8 mouse cellular contexts compared by ENCODE assay signal in the genomic region with DNA sequence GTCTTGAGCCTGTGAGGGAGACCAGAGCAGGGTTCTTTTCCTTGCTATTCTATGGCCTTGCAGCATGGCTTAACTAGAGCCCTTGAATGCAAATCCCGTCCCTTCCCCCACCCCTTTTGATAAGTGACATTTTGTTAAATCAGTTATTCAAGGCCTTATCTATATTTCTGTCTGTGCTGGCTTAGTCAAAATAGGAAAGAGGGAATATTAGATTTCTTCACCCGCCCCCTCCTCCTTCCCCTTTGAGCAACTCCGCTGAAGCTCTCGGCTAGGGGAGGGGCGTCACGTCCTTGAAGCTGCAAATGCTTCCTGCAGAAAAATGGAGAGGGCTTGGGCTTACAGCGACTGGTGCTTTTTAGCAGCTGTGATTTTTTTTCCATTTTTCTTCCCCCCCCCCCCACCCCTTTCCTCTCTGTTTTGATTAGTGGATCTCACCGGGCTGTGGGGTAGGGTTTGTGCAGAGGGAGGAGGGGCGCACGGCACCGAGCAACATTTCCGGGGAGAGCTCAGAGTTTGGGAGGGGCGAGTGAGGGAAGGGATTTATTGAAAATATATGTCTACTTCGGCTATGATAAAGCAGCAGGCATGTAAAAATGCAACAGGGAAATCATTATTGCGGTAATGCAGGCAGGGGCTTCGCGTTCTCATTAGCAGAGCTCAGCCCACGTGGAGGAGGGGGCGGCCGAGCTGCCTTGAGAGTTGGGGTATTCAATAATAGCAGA.
A peak's percentile ranks its signal among the peaks of the same experiment; 100 is the strongest.
DNase-seq lines count a peak whose midpoint lies in the region; ATAC-seq and TF ChIP-seq lines count a peak whose summit lies in the region.

No protein-coding gene starts in this region.

- peak; percentile 74 to 92 for DNase-seq in adrenal gland, adult (ENCODE audit: inconsistent age in 2 of 2, low spot score in 1 of 2)
- DNase-seq in adrenal gland, postnatal 4 days (ENCODE audit: low spot score in 2 of 2): no peak
- DNase-seq in lung, adult 2 months: peak; percentile 5
- no peak for DNase-seq in lung, postnatal 25 days (ENCODE audit: low spot score)
- DNase-seq in hindbrain, embryonic 10.5 days (ENCODE audit: low spot score): no peak
- peak; percentile 47 for DNase-seq in right cerebral cortex, postnatal 14 days
- DNase-seq in gastrocnemius, adult 18-20 months (ENCODE audit: low spot score): no peak

- ATAC-seq in liver, embryonic 12.5 days: no peak

- H3K36me3 ChIP-seq in hindbrain, embryonic 10.5 days: peaks cover 48% of the 10 kb centered on the region
- no peaks in the 10 kb centered on the region for H3K36me3 ChIP-seq in liver, embryonic 12.5 days

- peak overlapping the region; percentile 38 for H3K4me2 ChIP-seq in liver, embryonic 12.5 days

- peaks cover 2% of the 10 kb centered on the region for H3K4me1 ChIP-seq in lung, adult 2 months (ENCODE audit: control insufficient read depth, insufficient read depth, low read length)
- H3K4me1 ChIP-seq in hindbrain, embryonic 10.5 days (replicated peaks): peaks cover 58% of the 10 kb centered on the region
- H3K4me1 ChIP-seq in liver, embryonic 12.5 days: peaks cover 34% of the 10 kb centered on the region

- TF ChIP-seq CTCF in lung, adult 2 months (IDR thresholded peaks at IDR 0.05; ENCODE audit: insufficient read depth, low read length): no peak

- TF ChIP-seq POLR2A in lung, adult 2 months (IDR thresholded peaks at IDR 0.05; ENCODE audit: borderline replicate concordance, extremely low read depth, low read depth, low read length): no peak

- peak overlapping the region; percentile 56 for H3K27ac ChIP-seq in hindbrain, embryonic 10.5 days
- no peak overlapping the region for H3K27ac ChIP-seq in liver, embryonic 12.5 days

- WGBS in lung, adult 2 months: 21% methylated on average over 20 of the region's 20 CpGs
- 54% methylated on average over 20 of the region's 20 CpGs for WGBS in hindbrain, embryonic 10.5 days
- WGBS in liver, embryonic 12.5 days (ENCODE audit: insufficient replicate concordance): 42% methylated on average over 19 of the region's 20 CpGs

- H3K27me3 ChIP-seq in hindbrain, embryonic 10.5 days (ENCODE audit: insufficient read depth, poor library complexity, severe bottlenecking): no peaks in the 10 kb centered on the region
- H3K27me3 ChIP-seq in liver, embryonic 12.5 days (replicated peaks): no peaks in the 10 kb centered on the region

- no peaks in the 10 kb centered on the region for H3K9me3 ChIP-seq in hindbrain, embryonic 10.5 days
- no peaks in the 10 kb centered on the region for H3K9me3 ChIP-seq in liver, embryonic 12.5 days (replicated peaks)

- H3K4me3 ChIP-seq in lung, adult 2 months (replicated peaks; ENCODE audit: extremely low read depth, low read depth, low read length): peak overlapping the region; percentile 43
- peak overlapping the region; percentile 32 for H3K4me3 ChIP-seq in hindbrain, embryonic 10.5 days
- peak overlapping the region; percentile 21; the same call in 1 of the 2 replicates for H3K4me3 ChIP-seq in liver, embryonic 12.5 days

- peak overlapping the region; percentile 10; the same call in 1 of the 2 replicates for H3K9ac ChIP-seq in liver, embryonic 12.5 days

Comparison
In these comparisons a context has a peak if more than half of its experiments do, and no peak if none do; other contexts are left out.
1. DNase-seq: peak in adrenal gland, adult (2 of 2), lung, adult 2 months (single experiment) and right cerebral cortex, postnatal 14 days (single experiment); none in adrenal gland, postnatal 4 days (0 of 2), lung, postnatal 25 days (single experiment), hindbrain, embryonic 10.5 days (single experiment) and gastrocnemius, adult 18-20 months (single experiment).
2. Peak in every context shown above with its lines, with median percentiles within 50 percentile points of each other: H3K4me3 ChIP-seq.